Mouse (Mus musculus): ENCODE measurements around the gene Wnk2. TPM values are rescaled to one million over a fixed set of nuclear protein-coding genes. Genes with fewer than 3 reads are reported as not detected.
A peak's percentile ranks its signal among the peaks of the same experiment; 100 is the strongest.

The Wnk2 gene
- polyA plus RNA-seq, 1 experiment, result 2.3 TPM

- no peaks in the 10 kb centered on the region for H3K36me3 ChIP-seq (ENCODE audit: control insufficient read depth, insufficient read depth, low read length)
- H3K27ac ChIP-seq (ENCODE audit: insufficient read depth, low read depth, low read length), result no peak overlapping the region
- no peaks in the 10 kb centered on the region for H3K4me1 ChIP-seq (ENCODE audit: control insufficient read depth, insufficient read depth, low read length)
- H3K27me3 ChIP-seq (replicated peaks; ENCODE audit: control insufficient read depth, insufficient read depth, low read length), result no peaks in the 10 kb centered on the region
- TF ChIP-seq POLR2A (IDR thresholded peaks at IDR 0.05; ENCODE audit: low read depth, low read length) (no peak), CTCF (conservative IDR thresholded peaks at IDR 0.05; ENCODE audit: insufficient read depth, insufficient read length, low read depth, low read length) (no peak)
- no peak for DNase-seq
- no peak overlapping the region for H3K4me3 ChIP-seq (ENCODE audit: insufficient read depth, low read depth, low read length)
- 82% methylated on average over 8 of the region's 8 CpGs for WGBS
These were observed 35.2 kb downstream of the Wnk2 start for GRCm38 (mm10) chr13:49112652-49113051.

- Histone ChIP-seq H3K27ac (ENCODE audit: insufficient read depth, low read depth, low read length) (no peak overlapping the region), H3K36me3 (ENCODE audit: control insufficient read depth, insufficient read depth, low read length) (no peaks in the 10 kb centered on the region), H3K4me1 (ENCODE audit: control insufficient read depth, insufficient read depth, low read length) (no peaks in the 10 kb centered on the region), H3K27me3 (replicated peaks; ENCODE audit: control insufficient read depth, insufficient read depth, low read length) (no peaks in the 10 kb centered on the region), H3K4me3 (ENCODE audit: insufficient read depth, low read depth, low read length) (no peak overlapping the region)
- TF ChIP-seq CTCF (conservative IDR thresholded peaks at IDR 0.05; ENCODE audit: insufficient read depth, insufficient read length, low read depth, low read length) (no peak), POLR2A (IDR thresholded peaks at IDR 0.05; ENCODE audit: low read depth, low read length) (no peak)
- 71% methylated on average over 3 of the region's 3 CpGs for WGBS
- DNase-seq, result no peak
These were observed 38.1 kb downstream of the Wnk2 start for GRCm38 (mm10) chr13:49109665-49110064.

GRCm38 (mm10) chr13:49108119-49108846 is 39.5 kb downstream of the Wnk2 start:
- Histone ChIP-seq H3K4me3 (ENCODE audit: insufficient read depth, low read depth, low read length) (no peak overlapping the region), H3K4me1 (ENCODE audit: control insufficient read depth, insufficient read depth, low read length) (no peaks in the 10 kb centered on the region; the same call in 1 of the 2 replicates), H3K27ac (ENCODE audit: insufficient read depth, low read depth, low read length) (no peak overlapping the region), H3K36me3 (ENCODE audit: control insufficient read depth, insufficient read depth, low read length) (no peaks in the 10 kb centered on the region), H3K27me3 (replicated peaks; ENCODE audit: control insufficient read depth, insufficient read depth, low read length) (no peaks in the 10 kb centered on the region)
- no peak for TF ChIP-seq POLR2A (IDR thresholded peaks at IDR 0.05; ENCODE audit: low read depth, low read length)
- TF ChIP-seq CTCF (conservative IDR thresholded peaks at IDR 0.05; ENCODE audit: insufficient read depth, insufficient read length, low read depth, low read length), result no peak
- no peak for DNase-seq
- 87% methylated on average over 8 of the region's 8 CpGs for WGBS

DNA sequence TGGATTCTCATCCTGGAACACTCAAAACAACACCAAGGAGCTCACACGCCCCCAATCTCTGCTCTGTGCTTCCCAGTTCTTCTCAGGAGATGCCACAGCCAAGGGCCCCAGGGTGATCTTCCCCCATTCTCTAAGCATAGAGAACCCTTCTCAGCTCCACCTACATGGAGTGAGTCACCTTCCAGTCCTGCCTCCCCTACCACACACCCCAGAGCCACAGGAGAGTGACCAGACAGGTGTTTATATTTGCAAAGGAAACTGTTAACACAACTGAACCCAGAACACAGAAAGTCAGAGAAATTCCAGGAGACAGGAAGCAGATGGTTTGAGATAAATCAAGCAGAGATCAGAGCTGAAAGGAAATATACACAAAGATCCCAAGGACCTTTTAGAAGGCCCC is 43.9 kb downstream of the Wnk2 start:
- H3K27ac ChIP-seq (ENCODE audit: insufficient read depth, low read depth, low read length), result no peak overlapping the region
- H3K27me3 ChIP-seq (replicated peaks; ENCODE audit: control insufficient read depth, insufficient read depth, low read length), result no peaks in the 10 kb centered on the region
- 74% methylated on average over 1 of the region's 1 CpGs for WGBS
- H3K4me1 ChIP-seq (ENCODE audit: control insufficient read depth, insufficient read depth, low read length), result no peaks in the 10 kb centered on the region; the same call in 1 of the 2 replicates
- no peak for DNase-seq
- H3K4me3 ChIP-seq (ENCODE audit: insufficient read depth, low read depth, low read length), result no peak overlapping the region
- TF ChIP-seq POLR2A (IDR thresholded peaks at IDR 0.05; ENCODE audit: low read depth, low read length), result no peak
- no peak for TF ChIP-seq CTCF (conservative IDR thresholded peaks at IDR 0.05; ENCODE audit: insufficient read depth, insufficient read length, low read depth, low read length)
- no peaks in the 10 kb centered on the region for H3K36me3 ChIP-seq (ENCODE audit: control insufficient read depth, insufficient read depth, low read length)

GRCm38 (mm10) chr13:49103235-49103634 is 44.6 kb downstream of the Wnk2 start:
- DNase-seq, result no peak
- WGBS, result 73% methylated on average over 7 of the region's 7 CpGs
- no peaks in the 10 kb centered on the region; the same call in 1 of the 2 replicates for H3K4me1 ChIP-seq (ENCODE audit: control insufficient read depth, insufficient read depth, low read length)
- no peak overlapping the region for H3K27ac ChIP-seq (ENCODE audit: insufficient read depth, low read depth, low read length)
- no peaks in the 10 kb centered on the region for H3K27me3 ChIP-seq (replicated peaks; ENCODE audit: control insufficient read depth, insufficient read depth, low read length)
- TF ChIP-seq CTCF (conservative IDR thresholded peaks at IDR 0.05; ENCODE audit: insufficient read depth, insufficient read length, low read depth, low read length), result no peak
- no peak for TF ChIP-seq POLR2A (IDR thresholded peaks at IDR 0.05; ENCODE audit: low read depth, low read length)
- H3K4me3 ChIP-seq (ENCODE audit: insufficient read depth, low read depth, low read length), result no peak overlapping the region
- H3K36me3 ChIP-seq (ENCODE audit: control insufficient read depth, insufficient read depth, low read length), result no peaks in the 10 kb centered on the region

DNA sequence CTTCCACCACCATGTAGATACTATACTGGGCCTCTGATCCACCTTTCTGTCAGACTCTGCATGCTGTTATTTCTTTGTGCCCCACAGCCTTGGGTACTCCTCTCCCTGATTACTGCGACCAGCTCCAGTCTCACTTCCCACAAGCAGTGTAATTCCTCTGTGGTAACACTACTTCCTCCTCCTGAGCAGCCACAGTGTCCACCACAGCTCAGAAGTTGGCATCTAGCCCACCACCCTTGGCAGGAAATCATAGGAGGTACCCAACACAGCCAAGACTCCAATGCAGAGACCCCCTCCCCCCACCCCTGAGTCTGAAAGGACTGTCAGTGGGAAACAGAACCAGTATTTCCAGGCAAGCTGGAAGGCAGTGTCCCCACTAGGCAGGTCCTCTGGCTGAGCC is 47.4 kb downstream of the Wnk2 start:
- DNase-seq, result peak; percentile 40
- TF ChIP-seq POLR2A (IDR thresholded peaks at IDR 0.05; ENCODE audit: low read depth, low read length), result no peak
- no peak for TF ChIP-seq CTCF (conservative IDR thresholded peaks at IDR 0.05; ENCODE audit: insufficient read depth, insufficient read length, low read depth, low read length)
- 65% methylated on average over 1 of the region's 1 CpGs for WGBS

DNA sequence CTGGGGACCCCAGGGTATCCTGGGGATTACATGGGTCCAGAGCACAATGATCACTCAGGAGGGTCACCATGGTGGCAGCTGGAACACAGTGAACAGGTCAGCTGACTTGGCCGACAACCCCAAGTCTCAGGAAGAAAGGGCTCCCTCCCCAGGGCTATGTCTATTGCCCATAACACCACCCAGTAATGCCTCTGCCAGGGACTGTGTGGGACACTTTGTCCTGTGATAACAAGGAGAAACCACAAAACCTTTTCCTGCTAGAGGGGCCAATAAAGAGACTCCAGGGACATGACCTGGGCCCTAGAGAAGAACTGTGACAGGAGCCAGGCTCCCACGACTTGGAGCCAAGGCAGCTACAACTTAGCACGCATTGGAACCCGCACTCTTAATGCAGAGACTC is 51.0 kb downstream of the Wnk2 start:
- no peak for TF ChIP-seq POLR2A (IDR thresholded peaks at IDR 0.05; ENCODE audit: low read depth, low read length)
- TF ChIP-seq CTCF (conservative IDR thresholded peaks at IDR 0.05; ENCODE audit: insufficient read depth, insufficient read length, low read depth, low read length), result no peak
- H3K27me3 ChIP-seq (replicated peaks; ENCODE audit: control insufficient read depth, insufficient read depth, low read length), result no peaks in the 10 kb centered on the region
- H3K4me3 ChIP-seq (ENCODE audit: insufficient read depth, low read depth, low read length), result no peak overlapping the region
- WGBS, result 91% methylated on average over 4 of the region's 4 CpGs
- no peaks in the 10 kb centered on the region for H3K4me1 ChIP-seq (ENCODE audit: control insufficient read depth, insufficient read depth, low read length)
- H3K36me3 ChIP-seq (ENCODE audit: control insufficient read depth, insufficient read depth, low read length), result no peaks in the 10 kb centered on the region
- no peak for DNase-seq
- no peak overlapping the region for H3K27ac ChIP-seq (ENCODE audit: insufficient read depth, low read depth, low read length)

More for the DNA sequence above, 47.4 kb downstream of the Wnk2 start:
- H3K27me3 ChIP-seq (replicated peaks; ENCODE audit: control insufficient read depth, insufficient read depth, low read length), result no peaks in the 10 kb centered on the region
- no peaks in the 10 kb centered on the region for H3K36me3 ChIP-seq (ENCODE audit: control insufficient read depth, insufficient read depth, low read length)
- H3K27ac ChIP-seq (ENCODE audit: insufficient read depth, low read depth, low read length), result no peak overlapping the region
- H3K4me3 ChIP-seq (ENCODE audit: insufficient read depth, low read depth, low read length), result no peak overlapping the region
- no peaks in the 10 kb centered on the region; the same call in 1 of the 2 replicates for H3K4me1 ChIP-seq (ENCODE audit: control insufficient read depth, insufficient read depth, low read length)
